Mouse (Mus musculus): ENCODE data around the gene Btbd7. TPM values are rescaled to one million over a fixed set of nuclear protein-coding genes. Genes with fewer than 3 reads are reported as not detected.

The Btbd7 gene
- polyA plus RNA-seq (2014; fragmentation: Nextera tagmentation; extraction: Ambion mirVana), result 14.6 and 14.9 TPM in 2 replicates

DNA sequence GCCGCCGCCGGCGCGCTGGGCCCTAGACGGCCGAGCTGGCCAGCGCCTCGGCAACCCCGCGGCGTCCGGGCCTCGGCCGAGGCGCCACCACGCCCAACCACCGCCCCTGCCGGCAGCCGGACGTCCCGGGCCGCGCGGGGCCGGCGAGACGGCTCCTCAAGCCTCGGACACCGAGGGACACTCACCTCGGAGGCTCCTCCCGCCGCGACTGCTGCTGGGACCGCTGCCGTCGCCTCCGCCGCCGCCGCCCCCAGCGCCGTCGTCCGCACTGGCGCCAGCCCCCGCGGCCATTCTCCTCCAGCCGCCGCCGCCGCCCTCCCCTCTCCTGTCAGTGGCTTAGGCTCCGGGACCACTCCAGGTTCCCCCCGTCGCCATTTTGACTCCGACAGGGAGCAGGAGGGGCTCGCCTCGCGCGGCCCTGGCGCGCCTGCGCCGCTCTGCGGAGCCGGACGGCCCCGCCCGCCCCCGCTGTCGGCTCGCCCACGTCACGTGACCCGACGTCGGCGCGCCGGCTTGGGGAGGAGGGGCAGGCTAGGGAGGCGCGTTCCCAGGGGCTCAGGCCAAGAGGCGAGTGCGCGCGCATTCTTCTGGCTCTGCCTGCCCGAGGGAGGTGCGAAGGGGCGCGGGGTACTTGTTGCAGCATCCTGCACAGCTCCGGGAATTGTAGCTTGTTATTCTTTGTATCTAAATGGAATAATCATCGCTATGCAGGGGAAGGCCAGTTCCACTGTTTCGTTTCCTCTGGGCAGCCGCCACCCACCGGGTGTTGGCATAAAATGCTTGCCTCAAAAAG, at the start of gene Btbd7:
TSS of gene Btbd7 (minus strand) at position 441 of the 793 bp plus-strand sequence.
- Histone ChIP-seq H3K27me3 (ENCODE audit: control insufficient read depth, insufficient read depth, low read length) (no peaks in the 10 kb centered on the region), H3K9ac (peak within 1 kb of the TSS; percentile 95), H3K4me2 (replicated peaks) (peak within 1 kb of the TSS; percentile 70), H3K9me3 (ENCODE audit: control insufficient read depth, low read length) (no peaks in the 10 kb centered on the region), H3K27ac (peak within 1 kb of the TSS; percentile 95), H3K4me3 (replicated peaks; ENCODE audit: low read length) (peak within 1 kb of the TSS; percentile 98), H3K36me3 (replicated peaks; ENCODE audit: control insufficient read depth, insufficient read depth) (no peaks in the 10 kb centered on the region), H3K4me1 (replicated peaks; ENCODE audit: control insufficient read depth, insufficient read depth, low read length) (peaks cover 22% of the 10 kb centered on the region)
- DNase-seq (ENCODE audit: low spot score), result peak; percentile 97
- peak; percentile 96 for ATAC-seq (ENCODE audit: low FRiP score)
- under 1% methylated on average over 69 of the region's 95 CpGs for WGBS

- Histone ChIP-seq H3K27ac (no peak overlapping the region), H3K4me3 (replicated peaks; ENCODE audit: low read length) (no peak overlapping the region), H3K4me1 (replicated peaks; ENCODE audit: control insufficient read depth, insufficient read depth, low read length) (no peaks in the 10 kb centered on the region), H3K4me2 (replicated peaks) (no peak overlapping the region), H3K9me3 (ENCODE audit: control insufficient read depth, low read length) (no peaks in the 10 kb centered on the region), H3K27me3 (ENCODE audit: control insufficient read depth, insufficient read depth, low read length) (no peaks in the 10 kb centered on the region), H3K9ac (no peak overlapping the region), H3K36me3 (replicated peaks; ENCODE audit: control insufficient read depth, insufficient read depth) (no peaks in the 10 kb centered on the region)
- DNase-seq (ENCODE audit: low spot score) (no peak), ATAC-seq (ENCODE audit: low FRiP score) (no peak)
- WGBS, result 90% methylated on average over 2 of the region's 2 CpGs
These were observed 37.8 kb upstream of the Btbd7 start for GRCm38 (mm10) chr12:102916073-102916472.

DNA sequence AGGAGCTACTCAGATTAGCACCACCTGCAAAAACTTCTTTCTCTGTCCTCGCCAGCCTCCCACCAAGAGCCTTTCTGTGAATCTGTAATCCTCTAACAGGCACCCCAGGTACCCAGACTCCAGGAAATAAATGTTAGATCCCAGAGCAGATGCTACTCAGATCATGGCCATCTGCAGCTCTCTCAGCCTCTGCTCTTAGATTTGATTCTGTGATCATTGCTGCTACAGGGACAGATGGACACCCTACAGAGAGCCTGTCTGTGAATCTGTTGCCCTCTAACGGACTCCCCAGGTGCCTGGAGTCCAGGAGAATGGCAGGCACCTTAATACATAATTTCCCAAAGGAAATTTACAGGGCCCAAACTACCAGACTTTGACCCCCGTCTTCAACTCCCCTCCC, 29.9 kb upstream of the Btbd7 start:
- H3K27ac ChIP-seq, result no peak overlapping the region
- WGBS, result 32% methylated on average over 3 of the region's 3 CpGs
- no peak overlapping the region for H3K4me2 ChIP-seq (replicated peaks)
- no peaks in the 10 kb centered on the region for H3K36me3 ChIP-seq (replicated peaks; ENCODE audit: control insufficient read depth, insufficient read depth)
- no peak for DNase-seq (ENCODE audit: low spot score)
- no peaks in the 10 kb centered on the region for H3K4me1 ChIP-seq (replicated peaks; ENCODE audit: control insufficient read depth, insufficient read depth, low read length)
- H3K9ac ChIP-seq, result no peak overlapping the region
- no peaks in the 10 kb centered on the region for H3K27me3 ChIP-seq (ENCODE audit: control insufficient read depth, insufficient read depth, low read length)
- ATAC-seq (ENCODE audit: low FRiP score), result no peak
- no peaks in the 10 kb centered on the region for H3K9me3 ChIP-seq (ENCODE audit: control insufficient read depth, low read length)
- H3K4me3 ChIP-seq (replicated peaks; ENCODE audit: low read length), result no peak overlapping the region

DNA sequence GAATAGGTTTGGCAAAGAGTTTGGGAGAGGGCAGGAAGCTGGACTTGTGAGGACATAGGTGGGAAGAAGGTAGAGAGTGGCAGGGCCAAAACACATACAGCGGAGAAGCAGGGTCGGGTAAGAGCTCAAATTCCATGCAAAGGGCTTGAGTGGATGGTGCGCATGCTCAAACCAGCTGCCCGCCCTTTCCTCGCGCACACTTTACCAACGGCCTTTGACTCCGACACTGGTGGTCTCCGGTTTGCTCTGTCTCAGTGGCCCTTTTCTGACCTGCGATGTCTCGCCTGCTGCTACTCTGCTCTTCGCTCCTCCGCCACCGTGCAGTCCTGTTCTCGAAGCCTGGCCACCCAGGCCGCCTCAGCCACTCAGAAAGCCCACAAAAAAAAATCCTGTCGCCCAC, 20.8 kb upstream of the Btbd7 start, which contains the start of gene Cox8c:
TSS of gene Cox8c (plus strand) at position 226 of the 400 bp plus-strand sequence.
- Histone ChIP-seq H3K9ac (no peak within 1 kb of the TSS), H3K27me3 (ENCODE audit: control insufficient read depth, insufficient read depth, low read length) (no peaks in the 10 kb centered on the region), H3K27ac (no peak within 1 kb of the TSS), H3K4me1 (replicated peaks; ENCODE audit: control insufficient read depth, insufficient read depth, low read length) (no peaks in the 10 kb centered on the region), H3K4me3 (replicated peaks; ENCODE audit: low read length) (no peak within 1 kb of the TSS), H3K4me2 (replicated peaks) (no peak within 1 kb of the TSS), H3K36me3 (replicated peaks; ENCODE audit: control insufficient read depth, insufficient read depth) (no peaks in the 10 kb centered on the region), H3K9me3 (ENCODE audit: control insufficient read depth, low read length) (no peaks in the 10 kb centered on the region)
- WGBS, result 94% methylated on average over 17 of the region's 17 CpGs
- DNase-seq (ENCODE audit: low spot score) (no peak), ATAC-seq (ENCODE audit: low FRiP score) (no peak)

- no peak overlapping the region for H3K4me2 ChIP-seq (replicated peaks)
- no peaks in the 10 kb centered on the region for H3K4me1 ChIP-seq (replicated peaks; ENCODE audit: control insufficient read depth, insufficient read depth, low read length)
- no peaks in the 10 kb centered on the region for H3K9me3 ChIP-seq (ENCODE audit: control insufficient read depth, low read length)
- H3K27me3 ChIP-seq (ENCODE audit: control insufficient read depth, insufficient read depth, low read length), result no peaks in the 10 kb centered on the region
- H3K36me3 ChIP-seq (replicated peaks; ENCODE audit: control insufficient read depth, insufficient read depth), result no peaks in the 10 kb centered on the region
- H3K9ac ChIP-seq, result no peak overlapping the region
- no peak overlapping the region for H3K4me3 ChIP-seq (replicated peaks; ENCODE audit: low read length)
- H3K27ac ChIP-seq, result no peak overlapping the region
- 54% methylated on average over 5 of the region's 5 CpGs for WGBS
- DNase-seq (ENCODE audit: low spot score) (no peak), ATAC-seq (ENCODE audit: low FRiP score) (no peak)
These were observed 10.3 kb upstream of the Btbd7 start for GRCm38 (mm10) chr12:102888568-102888967.

DNA sequence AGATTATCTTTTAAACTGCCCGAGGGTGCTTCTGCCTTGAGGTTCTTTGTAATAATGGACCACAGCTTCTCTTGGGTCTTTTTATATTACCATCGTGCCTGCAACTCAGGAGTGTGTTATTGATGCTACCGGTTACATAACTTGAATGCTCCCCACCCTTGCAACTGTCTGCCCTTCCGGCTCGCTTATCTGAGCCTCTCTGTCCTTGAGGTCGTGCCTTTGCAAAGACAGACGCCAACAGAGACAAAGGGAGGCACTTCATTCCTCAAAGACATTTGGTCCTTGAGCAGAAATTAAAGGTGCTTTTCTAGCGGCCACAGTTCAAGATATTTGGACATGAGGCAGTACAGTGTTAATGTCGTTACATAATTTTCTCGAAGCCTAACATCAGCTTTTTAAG, 9.1 kb upstream of the Btbd7 start:
- ATAC-seq (ENCODE audit: low FRiP score), result no peak
- no peak overlapping the region for H3K27ac ChIP-seq
- no peaks in the 10 kb centered on the region for H3K27me3 ChIP-seq (ENCODE audit: control insufficient read depth, insufficient read depth, low read length)
- no peak for DNase-seq (ENCODE audit: low spot score)
- H3K36me3 ChIP-seq (replicated peaks; ENCODE audit: control insufficient read depth, insufficient read depth), result no peaks in the 10 kb centered on the region
- H3K9me3 ChIP-seq (ENCODE audit: control insufficient read depth, low read length), result no peaks in the 10 kb centered on the region
- no peak overlapping the region for H3K4me3 ChIP-seq (replicated peaks; ENCODE audit: low read length)
- H3K4me2 ChIP-seq (replicated peaks), result no peak overlapping the region
- no peaks in the 10 kb centered on the region for H3K4me1 ChIP-seq (replicated peaks; ENCODE audit: control insufficient read depth, insufficient read depth, low read length)
- 59% methylated on average over 10 of the region's 10 CpGs for WGBS
- no peak overlapping the region for H3K9ac ChIP-seq

- Histone ChIP-seq H3K9me3 (ENCODE audit: control insufficient read depth, low read length) (no peaks in the 10 kb centered on the region), H3K9ac (0 out of 2 replicates have a peak overlapping the region, but pooled peaks have one; percentile 2), H3K36me3 (replicated peaks; ENCODE audit: control insufficient read depth, insufficient read depth) (no peaks in the 10 kb centered on the region), H3K27me3 (ENCODE audit: control insufficient read depth, insufficient read depth, low read length) (no peaks in the 10 kb centered on the region), H3K27ac (no peak overlapping the region), H3K4me3 (replicated peaks; ENCODE audit: low read length) (no peak overlapping the region), H3K4me2 (replicated peaks) (no peak overlapping the region), H3K4me1 (replicated peaks; ENCODE audit: control insufficient read depth, insufficient read depth, low read length) (no peaks in the 10 kb centered on the region)
- ATAC-seq (ENCODE audit: low FRiP score) (peak; percentile 72; the same call in 1 of the 2 replicates), DNase-seq (ENCODE audit: low spot score) (peak; percentile 78)
- 25% methylated on average over 5 of the region's 5 CpGs for WGBS
These were observed 7.5 kb upstream of the Btbd7 start for GRCm38 (mm10) chr12:102885735-102886134.

GRCm38 (mm10) chr12:102878901-102879300, 630 bp upstream of the Btbd7 start:
- H3K36me3 ChIP-seq (replicated peaks; ENCODE audit: control insufficient read depth, insufficient read depth), result no peaks in the 10 kb centered on the region
- peak overlapping the region; percentile 68 for H3K9ac ChIP-seq
- no peak for DNase-seq (ENCODE audit: low spot score)
- H3K9me3 ChIP-seq (ENCODE audit: control insufficient read depth, low read length), result no peaks in the 10 kb centered on the region
- peak overlapping the region; percentile 82 for H3K27ac ChIP-seq
- H3K4me3 ChIP-seq (replicated peaks; ENCODE audit: low read length), result peak overlapping the region; percentile 98
- WGBS, result 38% methylated on average over 7 of the region's 7 CpGs
- H3K27me3 ChIP-seq (ENCODE audit: control insufficient read depth, insufficient read depth, low read length), result no peaks in the 10 kb centered on the region
- ATAC-seq (ENCODE audit: low FRiP score), result no peak
- peaks cover 22% of the 10 kb centered on the region for H3K4me1 ChIP-seq (replicated peaks; ENCODE audit: control insufficient read depth, insufficient read depth, low read length)
- peak overlapping the region; percentile 70 for H3K4me2 ChIP-seq (replicated peaks)

DNA sequence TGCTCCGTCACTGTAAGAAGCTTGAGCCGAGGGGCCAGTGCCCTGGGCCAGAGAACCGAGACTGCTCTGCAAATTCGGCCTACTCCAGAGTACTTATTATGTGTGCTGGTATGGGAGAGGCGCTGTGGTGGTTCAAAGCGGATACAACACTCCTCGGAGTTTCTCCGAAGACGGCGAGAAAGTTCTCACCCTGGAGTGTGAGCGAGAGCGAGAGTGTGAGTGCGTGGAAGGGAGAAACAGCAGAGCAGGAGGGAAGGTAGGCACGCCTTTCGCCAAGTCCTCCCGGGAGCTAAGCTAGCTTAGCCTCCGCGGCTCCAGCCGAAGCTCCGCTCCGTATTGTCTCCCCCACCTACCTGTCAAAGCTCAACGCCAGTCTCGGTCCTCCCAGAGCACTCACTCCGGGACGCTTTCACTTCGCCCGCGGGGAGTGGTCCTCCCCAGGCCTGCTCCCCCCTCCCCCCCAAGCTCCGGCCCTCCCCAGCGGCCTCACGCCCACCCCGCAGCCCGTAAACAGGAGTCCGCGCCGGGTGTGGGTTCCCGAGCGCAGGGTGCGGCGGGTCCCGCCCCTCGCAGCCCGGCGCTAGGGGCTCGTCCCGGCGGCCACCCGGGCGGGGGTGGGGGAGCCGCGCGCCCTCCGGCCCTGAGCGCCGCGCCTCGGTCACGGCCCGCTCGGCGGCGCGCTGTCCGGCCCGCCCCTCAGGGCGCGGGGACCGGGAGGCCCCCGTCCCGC, 805 bp downstream of the Btbd7 start:
- H3K9me3 ChIP-seq (ENCODE audit: control insufficient read depth, low read length), result no peaks in the 10 kb centered on the region
- H3K4me2 ChIP-seq (replicated peaks), result peak overlapping the region; percentile 52
- under 1% methylated on average over 60 of the region's 70 CpGs for WGBS
- no peaks in the 10 kb centered on the region for H3K36me3 ChIP-seq (replicated peaks; ENCODE audit: control insufficient read depth, insufficient read depth)
- H3K27me3 ChIP-seq (ENCODE audit: control insufficient read depth, insufficient read depth, low read length), result no peaks in the 10 kb centered on the region
- H3K9ac ChIP-seq, result peak overlapping the region; percentile 95
- H3K4me1 ChIP-seq (replicated peaks; ENCODE audit: control insufficient read depth, insufficient read depth, low read length), result peaks cover 22% of the 10 kb centered on the region
- DNase-seq (ENCODE audit: low spot score), result peak; percentile 36
- ATAC-seq (ENCODE audit: low FRiP score), result peak; percentile 69
- H3K27ac ChIP-seq, result peak overlapping the region; percentile 95
- peak overlapping the region; percentile 98 for H3K4me3 ChIP-seq (replicated peaks; ENCODE audit: low read length)

All from hindbrain, embryonic 14.5 days (tissue).